Mouse (Mus musculus) stomach, embryonic 14.5 days (tissue): ENCODE data around the gene Gabpb1. TPM values are rescaled to one million over a fixed set of nuclear protein-coding genes. Genes with fewer than 3 reads are reported as not detected.

ENCODE experiments used
- ATAC-seq: fragments of 200-750 bp; cut with Nextera tagmentation; 2 replicates; pipeline ENCODE4 v1.8.0; 2017; ENCODE audit warnings: low read depth, moderate TSS enrichment; ENCODE audit not compliant: insufficient number of reproducible peaks, insufficient read depth, low FRiP score
- H3K27ac ChIP-seq: fragments of 300-500 bp; sonication (generic); 2 replicates; pipeline ENCODE4 v1.5.1; 2014; ENCODE audit warnings: mild to moderate bottlenecking, low read length, moderate library complexity, mixed read lengths
- H3K27me3 ChIP-seq: fragments of 300-500 bp; sonication (generic); 2 replicates; pipeline ENCODE4 v1.6.1; 2014; ENCODE audit warnings: low read length, control low read depth, mixed read lengths; ENCODE audit not compliant: control insufficient read depth, insufficient read depth
- H3K36me3 ChIP-seq: fragments of 300-500 bp; sonication (generic); 2 replicates; pipeline ENCODE4 v1.6.1; 2014; ENCODE audit warnings: mild to moderate bottlenecking, control low read depth, low read length, moderate library complexity, mixed read lengths; ENCODE audit not compliant: control insufficient read depth, insufficient read depth
- H3K4me1 ChIP-seq: fragments of 300-500 bp; sonication (generic); 2 replicates; pipeline ENCODE4 v1.6.1; 2014; ENCODE audit warnings: low read length, control low read depth, mixed read lengths; ENCODE audit not compliant: control insufficient read depth, insufficient read depth
- H3K4me2 ChIP-seq: fragments of 300-500 bp; sonication (generic); replicated peaks from 2 replicates; pipeline ENCODE4 v1.6.1; 2014; ENCODE audit warnings: low read depth, low read length, control low read depth
- H3K4me3 ChIP-seq: fragments of 300-500 bp; sonication (generic); 2 replicates; pipeline ENCODE4 v1.5.1; 2014; ENCODE audit warnings: low read depth, low read length, control low read depth
- H3K9ac ChIP-seq: fragments of 300-500 bp; sonication (generic); replicated peaks from 2 replicates; pipeline ENCODE4 v1.6.1; 2014; ENCODE audit warnings: low read depth, mild to moderate bottlenecking, control low read depth, low read length, moderate library complexity, mixed read lengths
- H3K9me3 ChIP-seq: fragments of 300-500 bp; sonication (generic); 2 replicates; pipeline ENCODE4 v1.6.1; 2016; ENCODE audit warnings: low read depth, low read length, control low read depth; ENCODE audit not compliant: control insufficient read depth
- WGBS: fragments of 180-500 bp; shearing (Covaris S2); extraction: QIAGEN DNeasy Blood & Tissue Kit; methylation state at CpG from one replicate; pipeline ENCODE4 v1.1.7; 2014; 5-methylcytosine and 5-hydroxymethylcytosine counted together
- polyA plus RNA-seq: library from polyadenylated mRNA; unstranded; fragments of >200 nt; fragmentation: Nextera tagmentation; extraction: Ambion mirVana; gene quantifications from 2 replicates; pipeline ENCODE4 v1.2.1, GENCODE M21; 2014

Gene Gabpb1
- polyA plus RNA-seq, 1 experiment from 2014 or later = 45.9 TPM

- H3K36me3 ChIP-seq = no peaks in the 10 kb centered on the region
Observed at GRCm38 (mm10) chr2:126596347-126597072, 79.6 kb downstream of the Gabpb1 start.

GRCm38 (mm10) chr2:126593831-126594610 is 82.1 kb downstream of the Gabpb1 start:
- no peak overlapping the region for H3K27ac ChIP-seq
- H3K4me1 ChIP-seq = no peaks in the 10 kb centered on the region
- H3K9me3 ChIP-seq = no peaks in the 10 kb centered on the region
- peak overlapping the region; percentile 60 for H3K4me2 ChIP-seq
- no peaks in the 10 kb centered on the region for H3K36me3 ChIP-seq
- 29% methylated on average over 26 of the region's 26 CpGs for WGBS
- no peak; the same call in 1 of the 2 replicates for ATAC-seq
- 0 out of 2 replicates have a peak overlapping the region, but pooled peaks have one; percentile 10 for H3K9ac ChIP-seq
- H3K27me3 ChIP-seq = no peaks in the 10 kb centered on the region
- peak overlapping the region; percentile 29 for H3K4me3 ChIP-seq

More at GRCm38 (mm10) chr2:126596347-126597072, 79.6 kb downstream of the Gabpb1 start:
- 92% methylated on average over 7 of the region's 7 CpGs for WGBS
- Histone ChIP-seq H3K4me3 (no peak overlapping the region), H3K9ac (no peak overlapping the region), H3K4me2 (no peak overlapping the region), H3K4me1 (no peaks in the 10 kb centered on the region), H3K9me3 (no peaks in the 10 kb centered on the region), H3K27ac (no peak overlapping the region), H3K27me3 (no peaks in the 10 kb centered on the region)
- no peak for ATAC-seq

GRCm38 (mm10) chr2:126591304-126591703 is 84.8 kb downstream of the Gabpb1 start:
- Histone ChIP-seq H3K9me3 (no peaks in the 10 kb centered on the region), H3K4me1 (no peaks in the 10 kb centered on the region), H3K4me3 (no peak overlapping the region), H3K27me3 (no peaks in the 10 kb centered on the region), H3K9ac (no peak overlapping the region), H3K4me2 (no peak overlapping the region), H3K27ac (no peak overlapping the region), H3K36me3 (no peaks in the 10 kb centered on the region)
- WGBS = 86% methylated on average over 4 of the region's 4 CpGs
- ATAC-seq = no peak

GRCm38 (mm10) chr2:126587468-126587867 is 88.7 kb downstream of the Gabpb1 start:
- no peaks in the 10 kb centered on the region for H3K9me3 ChIP-seq
- no peak overlapping the region for H3K27ac ChIP-seq
- no peaks in the 10 kb centered on the region for H3K27me3 ChIP-seq
- ATAC-seq = no peak
- WGBS = 85% methylated on average over 3 of the region's 3 CpGs
- no peak overlapping the region for H3K4me2 ChIP-seq
- no peak overlapping the region for H3K9ac ChIP-seq
- H3K4me1 ChIP-seq = no peaks in the 10 kb centered on the region
- H3K36me3 ChIP-seq = no peaks in the 10 kb centered on the region
- H3K4me3 ChIP-seq = no peak overlapping the region

- H3K27me3 ChIP-seq = no peaks in the 10 kb centered on the region
Observed at GRCm38 (mm10) chr2:126584621-126585369, 91.3 kb downstream of the Gabpb1 start.

GRCm38 (mm10) chr2:126583960-126584359 is 92.2 kb downstream of the Gabpb1 start:
- no peaks in the 10 kb centered on the region for H3K36me3 ChIP-seq
- H3K4me2 ChIP-seq = no peak overlapping the region
- no peaks in the 10 kb centered on the region for H3K4me1 ChIP-seq
- H3K27ac ChIP-seq = no peak overlapping the region
- H3K9ac ChIP-seq = no peak overlapping the region
- no peak for ATAC-seq
- H3K27me3 ChIP-seq = no peaks in the 10 kb centered on the region
- 71% methylated on average over 6 of the region's 6 CpGs for WGBS
- no peak overlapping the region for H3K4me3 ChIP-seq
- H3K9me3 ChIP-seq = no peaks in the 10 kb centered on the region

More at GRCm38 (mm10) chr2:126584621-126585369, 91.3 kb downstream of the Gabpb1 start:
- Histone ChIP-seq H3K4me1 (no peaks in the 10 kb centered on the region), H3K4me3 (no peak overlapping the region), H3K36me3 (no peaks in the 10 kb centered on the region), H3K9ac (no peak overlapping the region), H3K27ac (no peak overlapping the region), H3K4me2 (no peak overlapping the region), H3K9me3 (no peaks in the 10 kb centered on the region)
- WGBS = 75% methylated on average over 8 of the region's 8 CpGs
- ATAC-seq = no peak

GRCm38 (mm10) chr2:126579282-126579681 is 96.9 kb downstream of the Gabpb1 start:
- no peak for ATAC-seq
- WGBS = 93% methylated on average over 1 of the region's 1 CpGs
- H3K9me3 ChIP-seq = no peaks in the 10 kb centered on the region

More at GRCm38 (mm10) chr2:126579282-126579681, 96.9 kb downstream of the Gabpb1 start:
- Histone ChIP-seq H3K9ac (no peak overlapping the region), H3K4me1 (no peaks in the 10 kb centered on the region), H3K27ac (no peak overlapping the region), H3K4me3 (no peak overlapping the region), H3K27me3 (no peaks in the 10 kb centered on the region), H3K36me3 (no peaks in the 10 kb centered on the region), H3K4me2 (no peak overlapping the region)
